Mouse (Mus musculus): ENCODE measurements at regions not wholly inside any gene's neighbourhood (a gene's known extent, or its start where the extent isn't known, plus 50 kb on each side); places are given as distances from the start of the nearest gene placed in this dataset.

DNA sequence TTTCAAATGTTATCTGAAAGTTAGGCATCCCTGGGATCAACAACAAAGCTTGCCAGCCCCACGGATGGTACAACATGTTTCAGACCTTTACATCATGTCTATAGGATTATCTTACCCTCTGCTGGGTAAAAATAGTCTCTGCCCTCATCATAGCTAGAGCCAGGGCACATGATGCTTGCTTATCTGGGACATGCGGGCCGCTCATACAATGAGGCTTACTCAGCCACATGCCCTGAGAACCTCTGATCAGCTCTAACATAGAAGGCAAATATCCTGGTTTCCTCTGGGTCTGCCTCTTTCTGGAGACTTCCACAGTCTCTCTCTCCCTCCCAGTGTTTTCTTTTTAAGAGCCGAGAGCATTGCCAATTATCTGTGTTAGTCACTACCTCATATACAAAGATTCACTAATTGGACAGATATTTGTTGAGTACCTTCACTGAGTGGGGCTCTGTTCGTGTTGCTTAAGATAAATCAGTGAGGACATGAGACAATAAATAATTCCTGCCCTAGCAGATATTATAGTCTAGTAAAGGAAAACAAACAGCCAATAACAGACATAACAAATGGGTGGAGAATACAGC lies 256.6 kb downstream of the Fam49a start:
- no peak for DNase-seq (ENCODE audit: low spot score)

DNA sequence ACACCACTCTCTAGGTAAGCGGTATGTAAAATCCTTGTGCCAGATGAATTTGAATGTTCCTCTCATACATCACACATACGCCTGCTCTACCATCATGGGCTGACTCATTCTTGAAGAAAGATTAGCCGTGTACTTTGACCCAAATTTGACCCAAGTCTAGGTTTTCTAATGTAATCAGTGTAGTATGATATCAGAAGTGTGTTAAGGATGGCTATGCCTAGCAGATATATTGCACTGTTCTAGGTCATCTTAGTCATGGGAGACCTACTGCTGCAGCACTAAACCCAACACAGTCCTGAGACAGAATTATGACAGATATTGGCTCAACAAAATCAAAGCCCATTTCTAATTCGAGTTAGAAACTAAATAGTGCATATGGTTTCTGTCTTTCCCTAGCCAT lies 255.1 kb downstream of the Fam49a start:
- DNase-seq (ENCODE audit: low spot score) = no peak

DNA sequence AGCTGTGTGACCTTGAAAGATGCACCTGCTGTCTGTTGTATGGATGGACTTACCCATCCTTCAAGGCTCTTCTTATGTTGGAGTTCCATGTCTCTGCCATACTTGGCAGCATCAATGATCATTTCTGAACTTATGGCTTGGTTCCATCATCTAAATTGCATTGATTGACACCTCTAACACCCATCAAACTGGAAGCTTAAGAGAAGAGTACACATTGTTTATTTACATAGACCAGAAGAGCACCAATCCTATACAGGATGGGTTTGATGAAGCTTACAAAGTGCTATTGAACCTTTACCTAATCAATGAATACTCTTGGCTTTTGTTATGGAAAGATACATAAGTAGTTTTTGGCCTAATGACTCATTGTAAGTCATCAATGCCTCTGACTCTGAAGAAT lies 248.8 kb downstream of the Fam49a start:
- DNase-seq (ENCODE audit: low spot score) = no peak

DNA sequence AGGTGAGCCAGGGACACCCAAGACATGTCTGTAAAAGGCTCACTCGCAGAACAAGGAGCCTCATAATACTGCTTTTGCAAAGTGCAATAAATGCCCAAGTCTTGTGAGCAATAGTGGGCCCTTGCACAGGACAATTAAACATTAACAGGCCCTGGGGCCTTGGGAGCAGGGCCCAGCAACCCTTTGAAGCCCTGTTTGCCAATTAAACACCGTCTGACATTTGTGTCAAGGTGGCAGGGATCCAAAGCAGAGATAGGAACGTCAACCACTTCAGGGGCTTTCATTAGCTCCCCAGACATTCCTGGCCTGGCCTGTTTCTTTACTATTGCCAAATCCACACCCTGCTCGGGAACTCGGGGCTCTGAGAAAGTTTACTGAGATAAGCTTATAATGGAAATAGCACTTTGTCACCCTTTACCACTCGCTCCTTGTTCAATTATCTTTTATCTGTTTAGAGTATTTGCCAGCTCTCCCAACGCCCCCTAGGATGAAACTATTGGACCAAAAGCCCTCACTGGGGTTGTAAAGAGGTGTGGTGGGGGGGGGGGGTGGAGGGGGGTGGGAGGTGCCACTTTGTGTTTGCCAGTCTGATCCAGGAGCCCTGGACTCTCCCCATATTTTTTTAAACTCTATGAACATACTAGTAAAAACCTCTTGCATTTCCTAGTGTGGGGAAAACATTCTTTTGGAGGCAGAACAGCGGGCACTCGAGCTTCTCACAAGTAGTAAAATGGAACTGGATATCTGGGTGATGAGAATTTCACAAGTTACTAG lies 247.4 kb downstream of the Fam49a start:
- no peak for DNase-seq (ENCODE audit: low spot score)

DNA sequence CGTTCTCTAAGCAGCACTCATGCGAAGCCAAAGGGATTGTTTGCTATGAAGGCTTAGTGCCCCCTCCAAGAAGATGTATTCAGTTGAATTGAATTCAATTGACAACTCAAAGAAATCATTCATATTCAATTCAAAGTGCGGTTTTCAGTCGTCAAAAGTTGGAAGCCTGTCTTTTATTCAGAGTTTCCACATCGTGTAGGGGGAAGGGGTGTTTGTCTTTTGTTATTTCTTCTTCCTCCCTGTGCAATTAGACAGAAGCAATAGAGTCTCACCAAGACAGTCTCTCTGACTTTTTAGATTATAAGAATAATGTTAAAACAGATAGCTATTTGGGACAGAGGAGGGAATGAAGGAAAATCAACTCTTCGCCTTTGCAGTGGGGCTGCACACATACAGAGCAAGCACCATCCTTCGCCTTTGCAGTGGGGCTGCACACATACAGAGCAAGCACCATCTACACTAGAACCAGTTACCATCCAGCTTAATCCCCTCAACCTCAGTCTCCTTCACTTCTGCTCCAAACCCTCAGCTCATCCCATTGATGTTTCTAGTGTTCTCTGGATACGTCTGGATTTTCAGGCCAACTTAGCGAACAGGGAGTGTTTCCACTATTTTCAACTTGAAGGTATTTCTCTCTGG lies 246.7 kb downstream of the Fam49a start:
- DNase-seq (ENCODE audit: low spot score) = no peak

DNA sequence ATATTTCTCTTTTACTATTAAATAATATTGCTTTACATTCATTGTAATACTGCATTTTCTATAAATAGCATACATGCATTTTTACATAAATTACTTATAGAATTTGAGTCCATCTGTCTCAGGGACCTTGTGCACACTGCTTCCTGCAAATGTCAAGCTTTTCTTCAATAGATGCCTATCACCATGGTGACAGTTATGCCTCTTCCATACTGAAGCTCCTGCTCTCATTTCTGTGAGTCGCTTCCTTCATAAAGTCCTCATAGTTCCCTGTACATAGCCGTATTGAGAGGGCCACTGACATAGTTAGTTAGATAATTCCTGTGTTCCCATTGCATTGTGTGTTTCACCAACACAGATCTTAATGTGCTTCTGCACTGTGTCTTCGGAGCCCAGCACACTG lies 244.7 kb downstream of the Fam49a start:
- no peak for DNase-seq (ENCODE audit: low spot score)

DNA sequence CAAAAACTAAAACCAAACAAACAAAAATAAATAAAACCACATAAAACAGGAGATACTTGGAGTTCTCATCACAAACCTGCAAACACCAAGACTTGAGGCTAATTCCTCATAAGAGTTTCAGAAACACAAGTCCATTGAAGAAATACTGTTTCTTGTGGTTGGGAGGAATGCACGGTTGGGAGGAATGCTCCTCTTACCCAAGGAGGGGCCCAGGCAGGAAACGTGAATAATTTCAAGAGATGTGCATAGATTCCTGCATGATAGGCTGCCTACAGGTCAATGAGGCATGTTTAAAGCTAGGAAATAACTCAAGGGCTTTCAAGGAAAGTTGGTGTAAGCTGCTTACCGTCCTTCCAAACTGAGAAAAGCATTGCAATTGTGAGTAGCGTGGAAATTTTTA lies 243.7 kb downstream of the Fam49a start:
- DNase-seq (ENCODE audit: low spot score) = no peak

DNA sequence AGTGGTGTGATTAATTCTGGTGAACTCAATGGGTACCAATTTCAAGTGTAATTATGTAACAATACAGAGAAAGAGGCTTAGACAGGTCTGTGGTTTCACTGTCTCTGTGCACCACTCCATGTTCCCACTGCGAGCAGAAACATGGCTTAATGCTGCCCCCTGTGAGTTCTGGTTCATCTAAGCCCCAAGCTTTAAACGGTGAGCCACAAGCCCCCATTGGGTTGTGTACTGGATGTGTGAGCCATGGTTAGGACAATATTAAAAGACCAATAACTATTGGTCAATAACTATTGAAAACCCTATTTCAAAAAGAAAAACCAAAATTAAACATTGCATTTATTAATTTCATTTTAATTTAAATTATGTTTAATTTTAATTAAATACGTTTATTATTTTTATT lies 238.0 kb downstream of the Fam49a start:
- no peak for DNase-seq (ENCODE audit: low spot score)

DNA sequence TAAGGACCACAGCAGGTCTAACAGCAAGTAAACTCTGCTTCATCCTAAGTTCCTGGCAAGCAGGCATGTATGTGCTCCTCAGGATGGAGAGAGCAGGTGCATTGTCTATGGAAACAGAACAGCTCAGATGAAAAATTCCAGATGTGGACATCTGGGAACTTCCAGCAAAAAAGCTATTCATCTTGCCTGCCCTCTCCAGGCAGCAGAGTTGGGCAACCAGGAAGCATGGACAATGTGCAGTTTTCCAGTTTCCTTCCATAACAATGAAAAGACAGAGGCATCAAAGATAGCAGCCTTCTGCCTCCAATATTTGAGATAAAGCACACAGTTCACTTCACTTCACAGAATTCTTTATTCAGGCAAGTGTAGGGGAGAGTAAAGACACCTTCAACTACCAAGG lies 236.7 kb downstream of the Fam49a start:
- DNase-seq (ENCODE audit: low spot score) = no peak

DNA sequence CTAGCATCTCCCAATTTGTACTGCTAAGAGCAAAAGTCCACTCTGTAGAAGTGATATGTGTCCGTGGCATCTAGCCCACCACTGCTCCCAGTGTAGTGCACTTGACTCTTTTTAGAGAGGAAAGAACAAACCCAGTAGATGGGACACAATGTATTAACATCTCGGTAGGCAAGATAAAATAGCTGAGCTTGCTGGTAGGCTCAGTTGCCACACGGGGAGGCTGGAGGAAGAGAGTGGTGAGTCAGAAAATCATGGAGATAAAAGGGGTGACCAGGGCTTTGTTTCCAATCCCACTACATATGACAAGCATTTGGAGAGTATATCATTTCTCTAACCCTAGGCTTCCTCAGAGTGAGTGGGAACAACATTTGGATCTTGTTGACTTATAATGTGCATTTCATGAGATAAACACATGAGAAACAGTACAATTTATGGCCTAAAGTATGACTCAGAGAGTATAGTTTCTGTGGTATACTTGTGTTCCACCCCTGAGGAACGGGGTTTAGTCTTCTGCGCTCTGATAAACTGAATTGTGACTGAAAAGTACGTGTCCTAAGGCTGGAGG lies 235.4 kb downstream of the Fam49a start:
- no peak for DNase-seq (ENCODE audit: low spot score)

DNA sequence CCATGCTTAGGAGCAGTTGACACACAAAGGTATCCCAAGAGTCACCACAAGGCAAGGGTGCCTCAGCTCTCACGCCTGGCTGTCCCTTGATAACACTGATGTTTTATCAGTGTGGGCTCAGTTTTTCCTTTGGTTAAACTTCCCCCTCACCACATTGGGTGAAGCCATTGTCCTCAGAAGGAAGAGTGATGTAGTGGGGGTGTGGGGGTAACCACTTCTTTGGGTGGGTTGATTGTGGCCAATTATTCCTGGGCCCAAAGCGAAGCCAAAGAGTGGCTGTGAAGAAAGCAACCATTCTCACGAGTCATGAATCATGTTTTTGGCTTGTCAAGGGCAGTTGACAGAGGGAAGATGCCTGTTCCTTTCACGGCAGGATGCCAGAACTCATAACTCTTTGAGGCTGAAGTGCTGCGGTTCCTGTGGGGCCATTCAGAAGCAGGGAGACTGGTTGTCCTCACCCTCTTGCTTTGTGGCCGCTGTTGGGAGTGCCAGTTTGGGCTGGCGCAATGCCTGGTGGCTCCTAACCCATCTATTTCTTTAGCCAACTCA lies 234.7 kb downstream of the Fam49a start:
- DNase-seq (ENCODE audit: low spot score) = no peak

DNA sequence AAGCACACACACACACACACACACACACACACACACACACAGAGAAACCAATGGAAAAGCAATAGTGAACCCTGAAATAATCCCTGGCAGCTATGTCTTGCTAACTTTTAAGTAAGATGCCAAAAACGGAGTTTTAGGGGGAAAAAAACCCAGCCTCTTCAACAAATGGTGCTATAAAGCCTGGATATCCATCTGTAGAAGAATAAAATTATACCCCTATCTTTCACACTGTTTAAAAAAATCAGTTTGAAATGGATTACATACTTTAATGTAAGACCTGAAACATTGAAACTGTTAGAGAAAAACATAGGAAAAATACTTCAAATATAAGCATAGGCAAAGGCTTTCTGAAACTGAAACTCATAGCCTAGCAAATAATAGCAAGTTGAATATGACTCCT lies 228.2 kb downstream of the Fam49a start:
- DNase-seq (ENCODE audit: low spot score) = no peak

DNA sequence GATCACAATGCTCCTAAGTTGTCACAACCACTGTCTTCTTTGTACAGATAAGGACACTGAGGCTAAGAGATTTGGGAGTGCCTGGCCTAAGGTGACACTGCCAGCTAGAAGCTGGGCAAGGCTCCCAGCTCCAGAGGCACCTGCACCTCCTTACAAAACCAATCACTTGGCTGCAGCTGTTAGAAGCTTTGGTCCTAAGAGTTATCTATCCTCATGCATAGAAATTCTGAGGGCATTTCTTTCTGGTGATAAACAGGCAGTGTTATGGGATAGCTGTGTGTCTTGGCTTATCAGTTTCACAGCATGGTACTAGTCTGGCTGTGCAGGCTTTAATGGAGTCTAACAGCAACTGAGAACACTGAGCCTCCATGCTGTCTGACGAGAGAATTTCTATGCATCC lies 226.2 kb downstream of the Fam49a start:
- no peak for DNase-seq (ENCODE audit: low spot score)

DNA sequence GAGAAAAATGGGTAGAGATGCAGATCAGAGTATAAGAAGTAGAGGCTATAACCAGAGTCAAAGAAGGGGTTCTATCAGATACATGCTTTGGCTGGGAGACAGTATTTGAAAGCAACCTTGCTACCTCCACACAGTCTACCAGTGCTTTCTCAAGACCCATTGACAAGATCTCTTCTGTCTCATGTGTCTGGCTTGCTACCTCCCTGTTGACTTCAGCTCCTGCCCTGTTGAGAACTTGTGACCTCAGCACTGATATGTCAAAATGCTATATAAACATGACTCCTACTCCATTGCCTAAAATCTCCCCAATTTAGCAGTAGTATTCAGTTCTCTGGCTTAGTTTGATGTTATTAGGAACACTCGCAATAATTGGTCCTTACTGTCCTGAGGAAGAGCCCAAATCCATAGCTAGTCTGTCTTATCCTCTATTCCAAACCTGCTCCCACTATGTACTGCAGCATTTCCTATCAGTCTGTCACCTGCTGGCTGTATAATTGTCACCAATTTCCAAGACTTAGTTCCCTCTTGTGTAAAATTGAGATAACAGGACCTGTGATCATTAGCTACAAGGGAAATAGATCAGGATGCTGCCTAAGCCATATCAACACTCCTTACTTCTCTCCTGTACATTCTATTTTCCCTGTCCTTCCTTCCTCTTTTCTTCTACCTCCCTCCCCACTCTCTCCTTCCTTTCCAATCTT lies 224.9 kb downstream of the Fam49a start:
- no peak for DNase-seq (ENCODE audit: low spot score)

DNA sequence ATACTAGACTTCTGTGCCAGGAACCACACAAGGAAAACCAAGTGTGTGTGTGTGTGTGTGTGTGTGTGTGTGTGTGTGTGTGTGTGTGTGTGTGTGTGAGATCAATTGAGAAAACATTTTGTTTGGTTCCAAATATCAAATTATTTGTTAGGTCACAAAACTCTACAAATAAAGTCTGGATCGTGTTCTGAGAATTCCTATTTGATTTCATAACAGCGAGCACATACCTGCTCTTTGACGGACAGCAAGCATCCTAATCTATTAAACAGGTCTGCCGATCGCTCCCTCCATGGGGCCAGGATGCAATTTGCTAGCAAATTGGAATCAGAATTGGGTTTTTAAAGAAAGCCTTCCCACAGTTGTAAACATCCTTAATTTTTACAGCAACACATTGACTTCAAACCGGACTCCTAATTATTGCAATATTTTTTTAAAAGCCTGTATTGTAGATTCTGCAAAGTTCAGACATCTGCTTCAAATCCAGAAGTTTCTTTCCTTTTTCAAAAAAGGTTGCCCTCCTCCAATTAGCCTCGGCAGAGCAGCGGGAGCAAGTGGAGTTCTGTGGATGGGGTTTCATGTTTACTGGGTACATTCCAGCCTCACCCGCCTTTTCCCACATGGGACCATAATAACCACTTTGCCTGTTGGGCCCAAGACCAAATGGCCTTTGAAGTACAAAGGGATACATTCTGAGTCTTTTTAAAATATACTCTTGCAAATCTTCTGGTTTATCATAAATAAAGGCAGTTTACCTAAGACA lies 223.2 kb downstream of the Fam49a start:
- DNase-seq (ENCODE audit: low spot score) = no peak

DNA sequence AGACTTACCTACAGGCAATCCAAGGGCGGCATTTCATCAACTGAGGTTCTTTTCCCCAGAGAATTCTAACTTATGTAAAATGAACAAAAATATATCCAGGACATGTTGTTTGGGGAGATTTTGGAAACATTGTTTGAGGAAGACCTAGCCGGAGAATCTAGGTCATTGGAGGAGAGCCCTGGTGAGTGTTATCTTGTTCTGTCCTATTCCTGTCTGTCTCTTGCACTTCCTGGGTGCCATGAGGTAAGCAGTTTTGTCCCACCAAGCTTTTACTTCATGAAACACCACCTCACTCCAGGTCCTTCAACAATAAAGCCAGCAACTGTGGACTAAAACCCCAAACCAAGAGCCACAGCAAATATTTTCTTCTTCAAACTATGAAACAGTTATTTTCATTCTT lies 218.5 kb downstream of the Fam49a start:
- no peak for DNase-seq (ENCODE audit: low spot score)

DNA sequence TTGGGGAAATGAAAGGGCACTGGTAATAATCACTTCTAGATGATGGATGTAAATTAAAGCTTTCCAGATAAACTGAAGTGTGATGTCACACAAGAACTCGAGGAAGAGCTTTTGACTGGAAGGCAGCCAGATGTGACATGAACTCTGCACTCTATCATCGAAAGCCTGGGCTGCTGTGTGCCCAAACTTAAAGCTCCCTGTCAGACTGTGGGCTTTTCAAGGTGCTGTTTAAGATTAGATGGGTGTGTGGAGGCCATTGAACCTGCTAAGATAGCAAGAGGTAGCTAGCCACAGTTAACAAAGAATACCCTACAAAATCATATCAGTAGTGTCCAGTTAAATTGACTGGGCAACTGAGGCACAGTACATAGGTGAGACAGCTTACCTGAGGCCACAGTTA lies 190.1 kb downstream of the Fam49a start:
- DNase-seq (ENCODE audit: low spot score) = no peak

DNA sequence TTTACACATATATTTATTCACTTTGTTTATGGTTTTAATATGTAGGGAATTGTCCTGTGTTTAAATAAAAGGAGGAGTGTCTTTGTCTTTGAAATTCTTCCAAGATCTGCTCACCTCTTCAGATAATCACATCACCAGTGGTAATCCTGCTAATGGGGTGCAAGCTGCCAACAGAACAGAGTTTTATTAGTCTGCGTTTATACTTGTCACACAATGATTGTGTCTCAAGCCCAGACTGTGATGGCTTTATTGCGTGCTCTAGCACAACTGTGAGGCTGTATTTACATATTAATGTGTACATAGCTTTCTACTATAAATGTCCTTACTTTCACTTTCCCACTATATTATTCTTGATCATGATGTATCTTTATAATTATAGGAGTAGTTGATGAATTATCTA lies 184.8 kb downstream of the Fam49a start:
- no peak for DNase-seq (ENCODE audit: low spot score)

DNA sequence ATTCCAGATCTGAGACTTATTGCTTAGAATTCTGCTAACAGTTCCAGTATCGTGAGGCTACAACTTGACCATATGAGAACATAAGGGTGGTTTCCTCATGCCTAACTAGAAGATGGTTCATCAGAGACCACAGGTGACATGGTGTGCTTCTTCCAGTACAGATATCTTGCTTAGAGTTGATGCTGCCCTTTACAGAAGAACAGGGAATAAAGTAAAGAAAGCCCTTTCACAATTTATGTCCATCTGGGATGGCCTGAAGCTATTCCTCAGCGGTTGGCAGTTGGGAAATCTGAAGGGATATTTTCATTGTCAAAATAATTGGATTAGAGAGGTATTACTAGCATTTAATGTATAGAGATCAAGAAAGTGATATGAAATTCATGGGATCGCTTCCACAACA lies 184.3 kb downstream of the Fam49a start:
- no peak for DNase-seq (ENCODE audit: low spot score)

DNA sequence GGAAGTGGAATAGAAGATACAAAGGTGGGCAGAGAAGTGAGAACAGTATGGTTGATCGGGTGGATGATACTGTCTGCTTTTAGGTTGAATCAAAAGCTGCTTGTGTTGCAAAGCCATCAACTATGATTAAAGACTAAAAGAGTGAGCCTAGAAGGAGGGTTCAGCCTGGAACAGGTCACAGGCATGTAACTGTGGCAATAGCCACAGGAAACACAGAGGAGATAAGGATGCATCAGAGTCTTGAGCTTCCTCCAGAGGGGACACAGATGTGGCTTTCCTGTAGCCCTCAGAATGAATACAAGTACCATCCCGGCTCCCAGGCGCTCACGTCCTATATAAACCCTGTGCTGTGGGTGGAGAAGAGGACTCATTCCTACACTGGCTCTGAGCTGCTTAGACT lies 180.9 kb downstream of the Fam49a start:
- DNase-seq (ENCODE audit: low spot score) = no peak

DNA sequence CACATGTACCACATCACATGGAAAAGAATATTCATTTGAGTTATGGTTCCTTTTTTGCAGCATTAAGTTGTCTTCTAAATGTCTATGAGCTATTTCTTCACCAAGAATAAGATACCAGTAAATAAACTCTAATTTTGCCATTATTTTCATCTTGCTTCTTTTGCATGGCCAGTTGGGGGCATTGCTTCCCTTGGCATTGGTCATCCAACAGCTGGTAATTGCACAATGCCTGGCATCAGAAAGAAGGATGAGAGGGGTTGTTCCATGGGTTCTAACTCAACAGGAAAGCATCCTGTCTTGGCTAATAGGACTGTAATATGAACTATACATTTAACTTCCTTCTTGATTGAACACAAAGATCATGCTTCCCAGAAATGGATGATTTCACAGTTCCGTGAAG lies 174.4 kb downstream of the Fam49a start:
- no peak for DNase-seq (ENCODE audit: low spot score)

Data from gastrocnemius, adult 18-20 months (tissue).